Mouse (Mus musculus): Measurements from ENCODE around the gene Shank3. TPM values are rescaled to one million over a fixed set of nuclear protein-coding genes. Genes with fewer than 3 reads are reported as not detected.

Shank3 gene
- polyA plus RNA-seq, 1 experiment from 2014 or later, result 1.8 TPM

GRCm38 (mm10) chr15:89497391-89498048 lies 1.9 kb upstream of the Shank3 start:
- H3K27me3 ChIP-seq (replicated peaks; ENCODE audit: insufficient read depth, low read length), result peaks cover 8% of the 10 kb centered on the region; the same call in 1 of the 2 replicates
- no peaks in the 10 kb centered on the region for H3K9me3 ChIP-seq (ENCODE audit: low read length)
- no peaks in the 10 kb centered on the region for H3K4me1 ChIP-seq (ENCODE audit: insufficient read depth, low read depth, low read length)
- H3K4me3 ChIP-seq (ENCODE audit: low read depth, low read length), result peak overlapping the region; percentile 63
- peak overlapping the region; percentile 51; the same call in 1 of the 2 replicates for H3K9ac ChIP-seq (replicated peaks; ENCODE audit: low read depth)
- H3K27ac ChIP-seq (ENCODE audit: low read length), result peak overlapping the region; percentile 89
- ATAC-seq (peak; percentile 90), DNase-seq (ENCODE audit: low spot score) (peak; percentile 86)
- H3K4me2 ChIP-seq (replicated peaks; ENCODE audit: low read depth, low read length), result 0 out of 2 replicates have a peak overlapping the region, but pooled peaks have one; percentile 94
- 12% methylated on average over 4 of the region's 4 CpGs for WGBS
- TF ChIP-seq EP300 (IDR thresholded peaks at IDR 0.05), result peak; percentile 99
- TF ChIP-seq CTCF (IDR thresholded peaks at IDR 0.05), result no peak
- no peaks in the 10 kb centered on the region for H3K36me3 ChIP-seq (ENCODE audit: insufficient read depth, low read length)

- no peaks in the 10 kb centered on the region for H3K4me1 ChIP-seq (ENCODE audit: insufficient read depth, low read depth, low read length)
- H3K9ac ChIP-seq (replicated peaks; ENCODE audit: low read depth), result peak overlapping the region; percentile 51
- no peaks in the 10 kb centered on the region for H3K9me3 ChIP-seq (ENCODE audit: low read length)
- H3K27ac ChIP-seq (ENCODE audit: low read length), result peak overlapping the region; percentile 89
- H3K36me3 ChIP-seq (ENCODE audit: insufficient read depth, low read length), result no peaks in the 10 kb centered on the region
- ATAC-seq (peak; percentile 36), DNase-seq (ENCODE audit: low spot score) (peak; percentile 34)
- TF ChIP-seq CTCF (IDR thresholded peaks at IDR 0.05) (no peak), EP300 (IDR thresholded peaks at IDR 0.05) (no peak)
- H3K4me2 ChIP-seq (replicated peaks; ENCODE audit: low read depth, low read length), result peak overlapping the region; percentile 94
- peaks cover 8% of the 10 kb centered on the region; the same call in 1 of the 2 replicates for H3K27me3 ChIP-seq (replicated peaks; ENCODE audit: insufficient read depth, low read length)
- WGBS, result 3% methylated on average over 39 of the region's 41 CpGs
- peak overlapping the region; percentile 63 for H3K4me3 ChIP-seq (ENCODE audit: low read depth, low read length)
Measured at GRCm38 (mm10) chr15:89498049-89498960, 1.1 kb upstream of the Shank3 start.

GRCm38 (mm10) chr15:89499784-89500220 lies 379 bp downstream of the Shank3 start:
- no peaks in the 10 kb centered on the region for H3K9me3 ChIP-seq (ENCODE audit: low read length)
- DNase-seq (ENCODE audit: low spot score), result no peak
- ATAC-seq, result peak; percentile 21
- H3K4me1 ChIP-seq (ENCODE audit: insufficient read depth, low read depth, low read length), result no peaks in the 10 kb centered on the region
- peak overlapping the region; percentile 94 for H3K4me2 ChIP-seq (replicated peaks; ENCODE audit: low read depth, low read length)
- peaks cover 8% of the 10 kb centered on the region; the same call in 1 of the 2 replicates for H3K27me3 ChIP-seq (replicated peaks; ENCODE audit: insufficient read depth, low read length)
- WGBS, result under 1% methylated on average over 27 of the region's 60 CpGs
- H3K4me3 ChIP-seq (ENCODE audit: low read depth, low read length), result peak overlapping the region; percentile 63
- TF ChIP-seq EP300 (IDR thresholded peaks at IDR 0.05) (no peak), CTCF (IDR thresholded peaks at IDR 0.05) (no peak)
- H3K9ac ChIP-seq (replicated peaks; ENCODE audit: low read depth), result peak overlapping the region; percentile 51
- H3K36me3 ChIP-seq (ENCODE audit: insufficient read depth, low read length), result peaks cover 4% of the 10 kb centered on the region; the same call in 1 of the 2 replicates
- H3K27ac ChIP-seq (ENCODE audit: low read length), result 0 out of 2 replicates have a peak overlapping the region, but pooled peaks have one; percentile 89

GRCm38 (mm10) chr15:89500221-89500791 lies 883 bp downstream of the Shank3 start:
- Histone ChIP-seq H3K27me3 (replicated peaks; ENCODE audit: insufficient read depth, low read length) (peaks cover 8% of the 10 kb centered on the region; the same call in 1 of the 2 replicates), H3K36me3 (ENCODE audit: insufficient read depth, low read length) (peaks cover 4% of the 10 kb centered on the region; the same call in 1 of the 2 replicates), H3K4me3 (ENCODE audit: low read depth, low read length) (peak overlapping the region; percentile 63), H3K9ac (replicated peaks; ENCODE audit: low read depth) (no peak overlapping the region), H3K4me2 (replicated peaks; ENCODE audit: low read depth, low read length) (peak overlapping the region; percentile 94), H3K9me3 (ENCODE audit: low read length) (no peaks in the 10 kb centered on the region), H3K27ac (ENCODE audit: low read length) (no peak overlapping the region), H3K4me1 (ENCODE audit: insufficient read depth, low read depth, low read length) (no peaks in the 10 kb centered on the region)
- DNase-seq (ENCODE audit: low spot score) (peak; percentile 13), ATAC-seq (no peak)
- TF ChIP-seq EP300 (IDR thresholded peaks at IDR 0.05), result no peak
- TF ChIP-seq CTCF (IDR thresholded peaks at IDR 0.05), result no peak
- 1% methylated on average over 35 of the region's 35 CpGs for WGBS

GRCm38 (mm10) chr15:89501321-89501720 lies 1.9 kb downstream of the Shank3 start:
- no peak overlapping the region for H3K4me3 ChIP-seq (ENCODE audit: low read depth, low read length)
- H3K4me1 ChIP-seq (ENCODE audit: insufficient read depth, low read depth, low read length), result no peaks in the 10 kb centered on the region
- no peak overlapping the region for H3K9ac ChIP-seq (replicated peaks; ENCODE audit: low read depth)
- H3K4me2 ChIP-seq (replicated peaks; ENCODE audit: low read depth, low read length), result peak overlapping the region; percentile 94; the same call in 1 of the 2 replicates
- no peaks in the 10 kb centered on the region for H3K9me3 ChIP-seq (ENCODE audit: low read length)
- H3K27me3 ChIP-seq (replicated peaks; ENCODE audit: insufficient read depth, low read length), result peaks cover 8% of the 10 kb centered on the region; the same call in 1 of the 2 replicates
- ATAC-seq, result no peak
- no peak for DNase-seq (ENCODE audit: low spot score)
- 94% methylated on average over 3 of the region's 3 CpGs for WGBS
- H3K27ac ChIP-seq (ENCODE audit: low read length), result no peak overlapping the region
- peaks cover 4% of the 10 kb centered on the region; the same call in 1 of the 2 replicates for H3K36me3 ChIP-seq (ENCODE audit: insufficient read depth, low read length)
- TF ChIP-seq EP300 (IDR thresholded peaks at IDR 0.05) (no peak), CTCF (IDR thresholded peaks at IDR 0.05) (no peak)
